Mouse (Mus musculus): ENCODE data around the gene Sept7.
"Not testable (repeated sequence)": the region's sequence is repeated elsewhere in the genome, so short reads cannot be mapped to it uniquely, and the experiment has no call there.

Sept7 gene

GRCm38 (mm10) chr9:25260411-25260810, 8.2 kb downstream of the Sept7 start:
- no peak for DNase-seq

GRCm38 (mm10) chr9:25260979-25261378, 8.7 kb downstream of the Sept7 start:
- DNase-seq: no peak

DNA sequence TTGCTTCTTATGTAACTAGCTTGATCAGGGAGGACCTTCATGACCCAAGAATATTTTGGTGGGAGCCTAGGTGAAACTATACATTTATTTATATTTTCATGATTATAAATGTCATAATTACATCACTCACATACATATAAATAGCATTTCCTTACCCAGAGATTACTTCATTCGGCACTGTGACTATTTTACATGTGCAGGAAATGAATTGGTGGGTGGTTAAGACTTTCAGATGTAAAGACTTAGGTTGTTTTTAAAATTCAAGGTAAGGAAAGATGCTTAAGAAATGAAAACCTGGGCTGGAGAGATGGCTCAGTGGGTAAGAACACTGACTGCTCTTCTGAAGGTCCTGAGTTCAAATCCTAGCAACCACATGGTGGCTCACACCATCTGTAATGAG, 9.8 kb downstream of the Sept7 start:
- DNase-seq: no peak

DNA sequence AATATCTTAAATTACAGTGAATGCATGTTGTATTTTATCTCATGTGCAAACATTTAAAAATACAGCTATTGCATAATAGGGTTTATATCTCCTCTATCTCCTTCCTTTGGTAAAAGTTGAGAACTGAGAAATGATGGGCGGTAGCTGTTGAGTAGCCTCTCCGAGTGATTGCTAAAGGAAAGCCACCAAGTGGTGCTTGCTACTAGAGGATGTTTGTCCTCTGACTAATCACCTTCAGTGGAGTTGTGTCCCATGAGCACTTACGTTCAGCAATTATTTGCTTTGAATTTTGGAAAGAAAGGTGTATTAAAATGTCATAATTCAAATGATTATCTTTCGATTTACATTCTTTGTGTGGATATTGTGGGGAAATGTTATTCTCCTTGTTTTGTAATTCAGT, 13.6 kb downstream of the Sept7 start:
- DNase-seq: no peak

- no peak for DNase-seq
Measured at GRCm38 (mm10) chr9:25267133-25267532, 14.9 kb downstream of the Sept7 start.

DNA sequence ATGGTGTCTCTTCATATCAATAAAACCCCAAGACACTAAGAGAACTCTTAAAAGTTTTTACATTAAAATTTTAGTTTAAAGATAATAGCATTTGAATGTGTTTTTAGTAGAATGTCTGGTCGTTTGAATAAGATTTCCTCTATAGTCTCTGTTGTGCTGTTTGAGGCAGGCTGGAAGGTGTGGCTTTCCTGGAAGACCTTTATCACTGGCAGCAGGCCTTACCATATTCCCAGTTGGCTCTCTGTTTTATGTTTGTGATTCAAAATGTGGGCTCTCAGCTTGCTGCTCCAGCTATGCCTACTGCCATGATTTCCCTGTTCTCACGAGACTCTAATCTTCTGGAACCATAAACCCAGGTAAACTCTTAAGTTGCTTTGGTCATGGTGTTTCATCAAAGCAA, 15.3 kb downstream of the Sept7 start:
- no peak for DNase-seq

- no peak for DNase-seq
Measured at GRCm38 (mm10) chr9:25271902-25272301, 19.7 kb downstream of the Sept7 start.

- DNase-seq: no peak
Measured at GRCm38 (mm10) chr9:25289796-25290195, 37.6 kb downstream of the Sept7 start.

GRCm38 (mm10) chr9:25309505-25310182, 57.4 kb downstream of the Sept7 start:
- DNase-seq: no peak

GRCm38 (mm10) chr9:25314304-25314703, 62.1 kb downstream of the Sept7 start:
- DNase-seq: no peak

DNA sequence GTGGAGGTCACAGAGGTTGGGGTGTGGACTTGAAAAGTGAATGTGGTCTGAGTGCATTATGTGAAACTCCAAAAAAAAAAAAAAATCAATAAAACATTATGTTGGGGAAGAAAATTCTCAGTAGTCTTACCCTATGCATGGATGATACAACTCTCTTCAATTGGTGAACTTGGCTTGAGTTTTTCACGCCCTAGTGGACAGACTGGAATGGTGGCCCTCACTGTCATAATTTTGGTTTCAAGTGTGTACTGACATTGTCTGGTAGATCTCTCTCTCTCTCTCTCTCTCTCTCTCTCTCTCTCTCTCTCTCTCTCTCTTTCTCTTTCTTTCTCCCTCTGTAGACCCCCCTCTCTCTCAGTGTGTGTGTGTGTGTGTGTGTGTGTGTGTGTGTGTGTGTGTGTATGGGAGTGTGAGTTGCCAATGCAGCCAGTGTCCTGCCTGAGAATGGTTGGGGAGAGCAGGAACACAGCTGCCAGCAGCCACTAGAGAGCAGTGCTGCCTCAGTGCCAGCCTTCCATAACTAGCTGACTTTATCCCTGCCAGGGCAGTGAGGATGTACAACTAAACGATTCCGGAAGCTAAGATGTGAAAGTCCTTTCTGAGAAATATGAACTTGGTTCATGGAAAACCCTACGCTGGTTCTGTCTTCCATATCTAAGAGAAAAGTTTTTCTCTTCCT, 65.7 kb downstream of the Sept7 start:
- DNase-seq: peak; percentile 63

- DNase-seq: not testable (repeated sequence)
Measured at GRCm38 (mm10) chr9:25319676-25320075, 67.4 kb downstream of the Sept7 start.

DNA sequence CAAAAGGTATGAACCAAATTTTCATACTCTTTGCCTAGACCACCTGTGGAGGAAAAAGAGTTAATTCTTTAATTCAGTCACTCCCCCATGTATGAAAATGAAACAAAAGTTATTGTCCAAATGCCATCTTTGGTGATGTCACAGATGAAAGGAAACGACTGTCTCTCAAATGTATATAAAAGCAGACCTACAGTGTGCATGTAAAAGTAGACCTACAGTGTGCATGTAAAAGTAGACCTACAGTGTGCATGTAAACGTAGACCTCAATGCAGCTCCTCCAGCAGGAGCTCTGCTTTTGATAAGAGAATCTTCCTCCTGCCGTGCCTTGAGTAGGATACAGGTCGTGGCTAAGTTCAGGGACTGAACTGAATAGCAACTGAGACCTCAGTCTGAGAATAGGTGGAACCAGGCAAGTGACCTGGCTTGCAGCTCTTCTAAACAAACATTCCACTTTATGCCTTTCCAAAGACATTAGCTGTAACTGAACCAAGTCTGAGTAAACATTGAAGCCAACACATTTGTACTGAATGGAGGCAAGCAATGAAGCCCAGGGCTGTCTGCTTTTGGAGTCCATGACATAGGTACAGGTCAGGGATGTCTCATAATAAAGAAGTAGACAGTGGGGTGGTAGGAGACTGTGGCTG, 75.6 kb downstream of the Sept7 start:
- no peak for DNase-seq

GRCm38 (mm10) chr9:25328946-25329723, 76.9 kb downstream of the Sept7 start:
- DNase-seq: no peak

DNA sequence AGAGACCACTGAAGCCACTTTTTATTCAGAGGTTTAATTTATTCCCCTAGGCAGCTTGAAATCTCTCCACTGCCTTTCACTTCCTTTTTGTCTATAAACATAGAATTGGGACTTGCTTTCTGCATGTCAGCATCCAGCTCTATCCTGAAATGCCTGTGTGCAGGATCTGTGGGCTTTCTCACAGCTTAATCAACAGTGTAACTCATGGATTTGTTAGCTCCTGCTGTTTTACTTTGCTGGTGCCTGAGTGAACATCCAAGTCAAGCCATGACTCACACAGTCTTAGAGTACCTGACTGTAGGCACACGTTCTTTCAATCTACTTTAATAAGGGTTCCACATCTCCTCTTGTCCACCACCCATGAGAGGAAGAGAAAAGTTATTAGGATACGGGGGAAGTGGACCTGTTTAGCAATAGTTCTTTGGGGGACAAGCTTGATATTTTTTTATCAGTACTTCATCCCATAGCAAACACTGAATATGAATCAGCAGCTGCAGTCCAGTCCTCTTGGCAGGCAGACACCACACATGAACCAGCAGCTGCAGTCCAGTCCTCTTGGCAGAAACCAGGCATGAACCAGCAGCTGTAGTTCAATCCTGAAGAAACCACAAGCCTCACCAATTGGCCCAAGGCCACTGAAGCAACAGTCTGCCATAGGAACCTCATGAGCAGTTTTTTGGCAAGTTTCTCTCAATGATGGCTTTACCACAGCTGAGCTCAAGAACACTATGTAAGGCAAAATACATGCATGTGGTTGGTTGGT, 85.4 kb downstream of the Sept7 start:
- no peak for DNase-seq

- no peak for DNase-seq
Measured at GRCm38 (mm10) chr9:25340412-25340811, 88.2 kb downstream of the Sept7 start.

GRCm38 (mm10) chr9:25353775-25354174, 101.5 kb downstream of the Sept7 start:
- no peak for DNase-seq

DNA sequence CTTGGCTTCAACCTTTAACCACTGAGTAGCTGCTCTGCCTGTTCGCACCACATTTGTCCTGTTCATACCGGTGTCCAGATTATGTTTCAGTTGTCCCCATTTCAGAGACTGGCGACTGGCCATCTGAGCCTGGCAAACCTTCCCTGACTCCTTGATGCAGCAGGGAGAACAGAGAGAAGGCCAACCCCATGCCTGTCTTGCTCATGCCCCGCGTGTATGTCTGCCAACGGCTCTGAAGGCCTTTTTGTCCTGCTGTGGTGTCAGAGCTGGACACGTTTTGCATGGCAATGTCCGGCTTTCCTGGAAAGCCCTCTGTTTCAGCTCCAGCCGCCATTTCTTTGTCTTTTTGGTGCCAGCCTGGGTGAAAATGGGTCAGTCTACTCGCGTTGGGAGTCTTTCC, 103.6 kb downstream of the Sept7 start:
- DNase-seq: peak; percentile 80

DNA sequence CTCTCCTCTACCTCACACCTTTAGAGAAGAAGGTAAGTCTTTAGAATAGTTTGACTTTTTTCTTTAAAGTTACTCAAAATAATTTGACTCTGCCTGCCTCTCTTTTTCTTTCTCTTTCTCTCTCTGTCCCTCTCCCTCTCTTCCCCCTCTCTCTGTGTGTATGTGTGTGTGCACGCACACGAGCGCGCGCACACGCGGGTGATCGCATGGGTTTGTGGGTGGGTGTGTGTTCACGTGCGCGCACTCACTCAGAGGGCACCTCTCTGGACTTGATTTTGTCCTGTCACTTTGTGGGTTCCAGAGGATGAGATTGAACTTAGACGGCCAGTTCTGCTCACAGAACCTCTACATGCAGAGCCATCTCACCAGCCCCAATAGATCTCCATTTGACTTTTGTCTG, 105.3 kb downstream of the Sept7 start:
- no peak for DNase-seq

GRCm38 (mm10) chr9:25358018-25358417, 105.8 kb downstream of the Sept7 start:
- no peak for DNase-seq
